In genomic region chr17:24632813-24633449, GRCm38 (mm10) we compare ENCODE assay signal across 8 mouse cellular contexts. TPM values are rescaled to one million over a fixed set of nuclear protein-coding genes. Genes with fewer than 3 reads are reported as not detected.
DNase-seq lines count a peak whose midpoint lies in the region; ATAC-seq and TF ChIP-seq lines count a peak whose summit lies in the region.

No protein-coding gene starts in this region.

- H3K4me1 ChIP-seq in bone marrow, adult 2 months (ENCODE audit: control insufficient read depth, insufficient read depth, low read length): peaks cover 7% of the 10 kb centered on the region
- H3K4me1 ChIP-seq in hindbrain, embryonic 16.5 days (ENCODE audit: control insufficient read depth, insufficient read depth, low read depth, low read length): peaks cover 11% of the 10 kb centered on the region
- H3K4me1 ChIP-seq in liver, embryonic 14.5 days (replicated peaks; ENCODE audit: control insufficient read depth in 2 of 2, insufficient read depth in 2 of 2, low read length in 1 of 2): peaks cover 4 to 21% of the 10 kb centered on the region in 2 experiments
- H3K4me1 ChIP-seq in neural tube, embryonic 14.5 days (ENCODE audit: control insufficient read depth, insufficient read depth, low read length): peaks cover 5% of the 10 kb centered on the region

- no peak for TF ChIP-seq EP300 in liver, embryonic 14.5 days (IDR thresholded peaks at IDR 0.05; ENCODE audit: low read depth)

- peaks cover 12% of the 10 kb centered on the region; the same call in 1 of the 2 replicates for H3K36me3 ChIP-seq in hindbrain, embryonic 16.5 days (ENCODE audit: control insufficient read depth, insufficient read depth, low read length)
- no peaks in the 10 kb centered on the region; the same call in 1 of the 2 replicates for H3K36me3 ChIP-seq in liver, embryonic 14.5 days (replicated peaks; ENCODE audit: control insufficient read depth, insufficient read depth, low read depth)
- H3K36me3 ChIP-seq in neural tube, embryonic 14.5 days (ENCODE audit: control insufficient read depth, insufficient read depth, low read length): peaks cover 27% of the 10 kb centered on the region

- DNase-seq in adrenal gland, adult 2 months: peak; percentile 63
- DNase-seq in adrenal gland, adult 8-10 months: no peak
- peak; percentile 37 to 68 for DNase-seq in gastrocnemius, adult 8-10 months (ENCODE audit: low spot score in 2 of 2)
- DNase-seq in liver, embryonic 14.5 days (ENCODE audit: low read depth in 3 of 3, low spot score in 3 of 3): no peak
- no peak for DNase-seq in thymus, adult 18-20 months

- TF ChIP-seq CTCF in bone marrow, adult 2 months (IDR thresholded peaks at IDR 0.05; ENCODE audit: control insufficient read depth, insufficient read depth, low read length): no peak
- TF ChIP-seq CTCF in liver, embryonic 14.5 days (IDR thresholded peaks at IDR 0.05; ENCODE audit: low read depth): no peak

- no peaks in the 10 kb centered on the region for H3K27me3 ChIP-seq in hindbrain, embryonic 16.5 days (replicated peaks; ENCODE audit: control insufficient read depth, insufficient read depth, low read length)
- no peaks in the 10 kb centered on the region for H3K27me3 ChIP-seq in liver, embryonic 14.5 days (ENCODE audit: control insufficient read depth, insufficient read depth, low read length)
- H3K27me3 ChIP-seq in neural tube, embryonic 14.5 days (ENCODE audit: control insufficient read depth, insufficient read depth, low read length): no peaks in the 10 kb centered on the region

- peak; percentile 44 for ATAC-seq in hindbrain, embryonic 16.5 days
- peak; percentile 22; the same call in 1 of the 2 replicates for ATAC-seq in liver, embryonic 14.5 days (ENCODE audit: insufficient read depth)
- ATAC-seq in neural tube, embryonic 14.5 days (ENCODE audit: low read depth): peak; percentile 15; the same call in 1 of the 2 replicates

- H3K9ac ChIP-seq in hindbrain, embryonic 16.5 days (ENCODE audit: low read depth, low read length): peak overlapping the region; percentile 81
- peak overlapping the region; percentile 78 for H3K9ac ChIP-seq in liver, embryonic 14.5 days (replicated peaks)
- H3K9ac ChIP-seq in neural tube, embryonic 14.5 days (replicated peaks; ENCODE audit: low read depth, low read length): peak overlapping the region; percentile 58

- no peak for TF ChIP-seq POLR2A in bone marrow, adult 2 months (IDR thresholded peaks at IDR 0.05; ENCODE audit: borderline replicate concordance, control insufficient read depth, low read depth, low read length)

- no peaks in the 10 kb centered on the region for H3K9me3 ChIP-seq in hindbrain, embryonic 16.5 days (ENCODE audit: control insufficient read depth, low read length)
- H3K9me3 ChIP-seq in liver, embryonic 14.5 days (ENCODE audit: control insufficient read depth, low read length): no peaks in the 10 kb centered on the region
- H3K9me3 ChIP-seq in neural tube, embryonic 14.5 days (ENCODE audit: control insufficient read depth, low read length): no peaks in the 10 kb centered on the region

- WGBS in bone marrow, adult 2 months: 11% methylated on average over 22 of the region's 22 CpGs
- 13% methylated on average over 22 of the region's 22 CpGs for WGBS in hindbrain, embryonic 16.5 days
- 12% methylated on average over 22 of the region's 22 CpGs for WGBS in liver, embryonic 14.5 days (ENCODE audit: insufficient replicate concordance)
- WGBS in neural tube, embryonic 14.5 days: 11% methylated on average over 22 of the region's 22 CpGs

- peak overlapping the region; percentile 53 for H3K27ac ChIP-seq in bone marrow, adult 2 months (ENCODE audit: control insufficient read depth, insufficient read depth, low read depth, low read length, poor library complexity)
- H3K27ac ChIP-seq in hindbrain, embryonic 16.5 days (ENCODE audit: low read depth, low read length): peak overlapping the region; percentile 69
- peak overlapping the region; percentile 48 for H3K27ac ChIP-seq in liver, embryonic 14.5 days
- H3K27ac ChIP-seq in neural tube, embryonic 14.5 days (ENCODE audit: low read depth, low read length): peak overlapping the region; percentile 73

- peak overlapping the region; percentile 96 for H3K4me3 ChIP-seq in bone marrow, adult 2 months (replicated peaks; ENCODE audit: control insufficient read depth, low read depth, low read length)
- H3K4me3 ChIP-seq in hindbrain, embryonic 16.5 days (ENCODE audit: low read length): peak overlapping the region; percentile 73
- H3K4me3 ChIP-seq in liver, embryonic 14.5 days (ENCODE audit: insufficient read depth in 1 of 2, low read depth in 2 of 2, low read length in 2 of 2): peak overlapping the region; percentile 87
- peak overlapping the region; percentile 65 for H3K4me3 ChIP-seq in neural tube, embryonic 14.5 days (ENCODE audit: low read depth, low read length)

- peak overlapping the region; percentile 78 for H3K4me2 ChIP-seq in hindbrain, embryonic 16.5 days (ENCODE audit: low read length)
- H3K4me2 ChIP-seq in liver, embryonic 14.5 days (ENCODE audit: low read depth): peak overlapping the region; percentile 95
- H3K4me2 ChIP-seq in neural tube, embryonic 14.5 days (ENCODE audit: low read depth, low read length): peak overlapping the region; percentile 85

RNA-seq across cellular contexts. Expression of gene Nthl1, which starts 0.5 kb away (rescaled TPM):
- total RNA-seq in adrenal gland, adult 2 months (2021): 10 to 100 TPM in 1 of 2 experiments, 1 to 10 TPM in 1; 4.8 to 10.1 TPM
- polyA plus RNA-seq in adrenal gland, adult 2 months (2012; rRNA removed): 9.4 and 13.8 TPM in 2 replicates
- 10 to 100 TPM in 3 of 4 experiments, 1 to 10 TPM in 1; 9.0 to 17.3 (median 12.1) TPM for total RNA-seq in adrenal gland, adult 8-10 months (2022)
- 4.6 and 6.5 TPM in 2 replicates for polyA plus RNA-seq in bone marrow, adult 2 months (2011; ENCODE audit: insufficient read depth, insufficient read length, low replicate concordance, missing spikeins)
- 1 to 10 TPM; 1.8 to 3.4 (median 2.2) TPM for total RNA-seq in gastrocnemius, adult 8-10 months (2022)
- polyA plus RNA-seq in hindbrain, embryonic 16.5 days (2015; fragmentation: Nextera tagmentation; extraction: Ambion mirVana): 9.6 and 9.9 TPM in 2 replicates
- polyA plus RNA-seq in liver, embryonic 14.5 days (2012; rRNA removed): 6.2 and 6.6 TPM in 2 replicates
- polyA plus RNA-seq in liver, embryonic 14.5 days (2014; fragmentation: Nextera tagmentation; extraction: Ambion mirVana): 5.9 and 6.1 TPM in 2 replicates
- 6.8 and 7.3 TPM in 2 replicates for polyA plus RNA-seq in neural tube, embryonic 14.5 days (2014; fragmentation: Nextera tagmentation; extraction: Ambion mirVana)

RNA-seq across cellular contexts. Expression of gene Tsc2, which starts 0.5 kb away (rescaled TPM):
- 100 to 1,000 TPM in 1 of 2 experiments, 10 to 100 TPM in 1; 83.5 to 110 TPM for total RNA-seq in adrenal gland, adult 2 months (2021)
- 160 and 180 TPM in 2 replicates for polyA plus RNA-seq in adrenal gland, adult 2 months (2012; rRNA removed)
- total RNA-seq in adrenal gland, adult 8-10 months (2022): 100 to 1,000 TPM in 3 of 4 experiments, 10 to 100 TPM in 1; 79.2 to 135 (median 111) TPM
- 38.1 and 92.1 TPM in 2 replicates for polyA plus RNA-seq in bone marrow, adult 2 months (2011; ENCODE audit: insufficient read depth, insufficient read length, low replicate concordance, missing spikeins)
- 10 to 100 TPM; 75.8 to 86.4 (median 82.7) TPM for total RNA-seq in gastrocnemius, adult 8-10 months (2022)
- polyA plus RNA-seq in hindbrain, embryonic 16.5 days (2015; fragmentation: Nextera tagmentation; extraction: Ambion mirVana): 65.8 and 80.9 TPM in 2 replicates
- polyA plus RNA-seq in liver, embryonic 14.5 days (2012; rRNA removed): 17.0 and 21.4 TPM in 2 replicates
- polyA plus RNA-seq in liver, embryonic 14.5 days (2014; fragmentation: Nextera tagmentation; extraction: Ambion mirVana): 17.6 and 23.8 TPM in 2 replicates
- polyA plus RNA-seq in neural tube, embryonic 14.5 days (2014; fragmentation: Nextera tagmentation; extraction: Ambion mirVana): 74.7 and 87.7 TPM in 2 replicates

RNA-seq across cellular contexts. Expression of gene Slc9a3r2, which starts 17.2 kb away (rescaled TPM):
- total RNA-seq in adrenal gland, adult 2 months (2021): 10 to 100 TPM; 51.8 to 76.0 TPM
- 120 and 150 TPM in 2 replicates for polyA plus RNA-seq in adrenal gland, adult 2 months (2012; rRNA removed)
- total RNA-seq in adrenal gland, adult 8-10 months (2022): 10 to 100 TPM; 45.9 to 78.6 (median 73.7) TPM
- polyA plus RNA-seq in bone marrow, adult 2 months (2011; ENCODE audit: insufficient read depth, insufficient read length, low replicate concordance, missing spikeins): 5.2 and 5.9 TPM in 2 replicates
- 10 to 100 TPM; 17.8 to 38.4 (median 20.8) TPM for total RNA-seq in gastrocnemius, adult 8-10 months (2022)
- 60.8 TPM in 2 replicates for polyA plus RNA-seq in hindbrain, embryonic 16.5 days (2015; fragmentation: Nextera tagmentation; extraction: Ambion mirVana)
- 5.5 and 5.7 TPM in 2 replicates for polyA plus RNA-seq in liver, embryonic 14.5 days (2012; rRNA removed)
- polyA plus RNA-seq in liver, embryonic 14.5 days (2014; fragmentation: Nextera tagmentation; extraction: Ambion mirVana): 8.1 and 9.9 TPM in 2 replicates
- 49.3 and 52.6 TPM in 2 replicates for polyA plus RNA-seq in neural tube, embryonic 14.5 days (2014; fragmentation: Nextera tagmentation; extraction: Ambion mirVana)

RNA-seq across cellular contexts. Expression of gene Npw, which starts 25.3 kb away (rescaled TPM):
- total RNA-seq in adrenal gland, adult 2 months (2021): not detected
- 0.60 and 2.4 TPM in 2 replicates for polyA plus RNA-seq in adrenal gland, adult 2 months (2012; rRNA removed)
- total RNA-seq in adrenal gland, adult 8-10 months (2022): not detected
- polyA plus RNA-seq in bone marrow, adult 2 months (2011; ENCODE audit: insufficient read depth, insufficient read length, low replicate concordance, missing spikeins): not detected in 2 replicates
- not detected for total RNA-seq in gastrocnemius, adult 8-10 months (2022)
- polyA plus RNA-seq in hindbrain, embryonic 16.5 days (2015; fragmentation: Nextera tagmentation; extraction: Ambion mirVana): 0.54 and 0.75 TPM in 2 replicates
- polyA plus RNA-seq in liver, embryonic 14.5 days (2012; rRNA removed): 0.27 TPM in 1 of 2 replicates, not detected in the other
- 0.29 TPM in 1 of 2 replicates, not detected in the other for polyA plus RNA-seq in liver, embryonic 14.5 days (2014; fragmentation: Nextera tagmentation; extraction: Ambion mirVana)
- not detected in 2 replicates for polyA plus RNA-seq in neural tube, embryonic 14.5 days (2014; fragmentation: Nextera tagmentation; extraction: Ambion mirVana)

RNA-seq across cellular contexts. Expression of gene Zfp598, which starts 36.6 kb away (rescaled TPM):
- total RNA-seq in adrenal gland, adult 2 months (2021): 10 to 100 TPM; 40.8 to 51.3 TPM
- polyA plus RNA-seq in adrenal gland, adult 2 months (2012; rRNA removed): 86.0 and 99.0 TPM in 2 replicates
- total RNA-seq in adrenal gland, adult 8-10 months (2022): 10 to 100 TPM; 44.9 to 59.4 (median 50.8) TPM
- 19.6 and 29.3 TPM in 2 replicates for polyA plus RNA-seq in bone marrow, adult 2 months (2011; ENCODE audit: insufficient read depth, insufficient read length, low replicate concordance, missing spikeins)
- total RNA-seq in gastrocnemius, adult 8-10 months (2022): 10 to 100 TPM; 22.4 to 27.6 (median 27.0) TPM
- polyA plus RNA-seq in hindbrain, embryonic 16.5 days (2015; fragmentation: Nextera tagmentation; extraction: Ambion mirVana): 10.8 and 18.7 TPM in 2 replicates
- 21.3 and 23.8 TPM in 2 replicates for polyA plus RNA-seq in liver, embryonic 14.5 days (2012; rRNA removed)
- 10.7 and 14.5 TPM in 2 replicates for polyA plus RNA-seq in liver, embryonic 14.5 days (2014; fragmentation: Nextera tagmentation; extraction: Ambion mirVana)
- polyA plus RNA-seq in neural tube, embryonic 14.5 days (2014; fragmentation: Nextera tagmentation; extraction: Ambion mirVana): 22.6 and 24.5 TPM in 2 replicates

Comparison
In these comparisons a context has a peak if more than half of its experiments do, and no peak if none do; other contexts are left out.
1. DNase-seq: peak in adrenal gland, adult 2 months (single experiment) and gastrocnemius, adult 8-10 months (2 of 2); none in adrenal gland, adult 8-10 months (single experiment), liver, embryonic 14.5 days (0 of 3) and thymus, adult 18-20 months (0 of 2).
2. Peak in every context shown above with its lines, with median percentiles within 50 percentile points of each other: H3K27ac ChIP-seq, H3K4me3 ChIP-seq, ATAC-seq, H3K4me2 ChIP-seq and H3K9ac ChIP-seq.